Mouse (Mus musculus) hindbrain, embryonic 10.5 days (tissue): ENCODE data around the gene Icam2. TPM values are rescaled to one million over a fixed set of nuclear protein-coding genes. Genes with fewer than 3 reads are reported as not detected.
A peak's percentile ranks its signal among the peaks of the same experiment; 100 is the strongest.
"Not testable (repeated sequence)": the region's sequence is repeated elsewhere in the genome, so short reads cannot be mapped to it uniquely, and the experiment has no call there.

Experiments
- DNase-seq: peaks from one replicate; pipeline ENCODE4 v3.0.0-alpha.2; 2017; ENCODE audit warnings: low spot score
- H3K27ac ChIP-seq: fragments of 300-500 bp; sonication (generic); 2 replicates; pipeline ENCODE4 v1.5.1; 2016; ENCODE audit warnings: mild to moderate bottlenecking, moderate library complexity
- H3K27me3 ChIP-seq: fragments of 300-500 bp; sonication (generic); 2 replicates; pipeline ENCODE4 v1.6.1; 2016; ENCODE audit warnings: mild to moderate bottlenecking; ENCODE audit not compliant: poor library complexity, insufficient read depth, severe bottlenecking
- H3K36me3 ChIP-seq: fragments of 300-500 bp; sonication (generic); 2 replicates; pipeline ENCODE4 v1.6.1; 2016; ENCODE audit warnings: mild to moderate bottlenecking, moderate library complexity
- H3K4me1 ChIP-seq: fragments of 300-500 bp; sonication (generic); replicated peaks from 2 replicates; pipeline ENCODE4 v1.6.1; 2016; ENCODE audit warnings: mild to moderate bottlenecking
- H3K4me3 ChIP-seq: fragments of 300-500 bp; sonication (generic); 2 replicates; pipeline ENCODE4 v1.5.1; 2016; ENCODE audit warnings: mild to moderate bottlenecking, moderate library complexity
- H3K9me3 ChIP-seq: fragments of 300-500 bp; sonication (generic); 2 replicates; pipeline ENCODE4 v1.6.1; 2016; ENCODE audit warnings: mild to moderate bottlenecking, moderate library complexity
- WGBS: fragments of 180-500 bp; shearing (Covaris S2); methylation state at CpG from one replicate; pipeline ENCODE4 v1.1.7; 2016; 5-methylcytosine and 5-hydroxymethylcytosine counted together
- polyA plus RNA-seq: library from polyadenylated mRNA; unstranded; fragments of >200 nt; fragmentation: Nextera tagmentation; extraction: Ambion mirVana; gene quantifications from 2 replicates; pipeline ENCODE4 v1.2.1, GENCODE M21; 2016

Icam2 gene
- polyA plus RNA-seq, 1 experiment from 2014 or later: 17.2 TPM

GRCm38 (mm10) chr11:106412641-106413360 lies 24.9 kb upstream of the Icam2 start:
- Histone ChIP-seq H3K27ac (no peak overlapping the region), H3K36me3 (peaks cover 37% of the 10 kb centered on the region), H3K27me3 (no peaks in the 10 kb centered on the region), H3K9me3 (no peaks in the 10 kb centered on the region), H3K4me3 (no peak overlapping the region), H3K4me1 (no peaks in the 10 kb centered on the region)
- 91% methylated on average over 3 of the region's 3 CpGs for WGBS
- no peak for DNase-seq

GRCm38 (mm10) chr11:106411157-106411556 lies 23.3 kb upstream of the Icam2 start:
- DNase-seq: no peak
- Histone ChIP-seq H3K4me1 (no peaks in the 10 kb centered on the region), H3K27ac (no peak overlapping the region), H3K27me3 (no peaks in the 10 kb centered on the region), H3K9me3 (no peaks in the 10 kb centered on the region), H3K4me3 (no peak overlapping the region), H3K36me3 (peaks cover 52% of the 10 kb centered on the region)
- WGBS: 86% methylated on average over 2 of the region's 2 CpGs

- Histone ChIP-seq H3K27ac (no peak overlapping the region), H3K36me3 (peaks cover 59% of the 10 kb centered on the region), H3K27me3 (no peaks in the 10 kb centered on the region), H3K4me3 (no peak overlapping the region), H3K4me1 (no peaks in the 10 kb centered on the region), H3K9me3 (no peaks in the 10 kb centered on the region)
- WGBS: 89% methylated on average over 3 of the region's 3 CpGs
- DNase-seq: no peak
These were observed 22.6 kb upstream of the Icam2 start for GRCm38 (mm10) chr11:106410507-106410906.

GRCm38 (mm10) chr11:106410011-106410410 lies 22.1 kb upstream of the Icam2 start:
- Histone ChIP-seq H3K9me3 (no peaks in the 10 kb centered on the region), H3K27me3 (no peaks in the 10 kb centered on the region), H3K36me3 (peaks cover 63% of the 10 kb centered on the region), H3K4me1 (no peaks in the 10 kb centered on the region), H3K27ac (0 out of 2 replicates have a peak overlapping the region, but pooled peaks have one; percentile 2), H3K4me3 (no peak overlapping the region)
- DNase-seq: no peak
- 75% methylated on average over 4 of the region's 4 CpGs for WGBS

GRCm38 (mm10) chr11:106398481-106398880 lies 10.6 kb upstream of the Icam2 start:
- Histone ChIP-seq H3K4me3 (no peak overlapping the region), H3K9me3 (no peaks in the 10 kb centered on the region), H3K4me1 (no peaks in the 10 kb centered on the region), H3K27ac (no peak overlapping the region), H3K27me3 (no peaks in the 10 kb centered on the region), H3K36me3 (peaks cover 36% of the 10 kb centered on the region)
- WGBS: 93% methylated on average over 8 of the region's 8 CpGs
- no peak for DNase-seq

GRCm38 (mm10) chr11:106397656-106398055 lies 9.8 kb upstream of the Icam2 start:
- peaks cover 28% of the 10 kb centered on the region for H3K36me3 ChIP-seq
- WGBS: 80% methylated on average over 3 of the region's 3 CpGs
- no peak overlapping the region for H3K27ac ChIP-seq
- no peak for DNase-seq
- no peaks in the 10 kb centered on the region for H3K27me3 ChIP-seq
- H3K9me3 ChIP-seq: no peaks in the 10 kb centered on the region
- H3K4me3 ChIP-seq: no peak overlapping the region
- no peaks in the 10 kb centered on the region for H3K4me1 ChIP-seq

GRCm38 (mm10) chr11:106394055-106394454 lies 6.2 kb upstream of the Icam2 start:
- H3K27me3 ChIP-seq, H3K4me3 ChIP-seq, H3K9me3 ChIP-seq, H3K4me1 ChIP-seq, DNase-seq, H3K27ac ChIP-seq: not testable (repeated sequence)
- 85% methylated on average over 2 of the region's 2 CpGs for WGBS
- H3K36me3 ChIP-seq: peaks cover 12% of the 10 kb centered on the region

GRCm38 (mm10) chr11:106393331-106393616 lies 5.4 kb upstream of the Icam2 start:
- Histone ChIP-seq H3K36me3 (peaks cover 4% of the 10 kb centered on the region), H3K4me1 (peaks cover 7% of the 10 kb centered on the region; the same call in 1 of the 2 replicates)
- 69% methylated on average over 4 of the region's 4 CpGs for WGBS

GRCm38 (mm10) chr11:106392597-106393330 lies 4.9 kb upstream of the Icam2 start:
- Histone ChIP-seq H3K4me1 (peaks cover 7% of the 10 kb centered on the region; the same call in 1 of the 2 replicates), H3K36me3 (no peaks in the 10 kb centered on the region; the same call in 1 of the 2 replicates), H3K27ac (no peak overlapping the region), H3K9me3 (no peaks in the 10 kb centered on the region), H3K27me3 (no peaks in the 10 kb centered on the region), H3K4me3 (no peak overlapping the region)
- WGBS: 75% methylated on average over 7 of the region's 7 CpGs
- no peak for DNase-seq

More at GRCm38 (mm10) chr11:106393331-106393616, 5.4 kb upstream of the Icam2 start:
- Histone ChIP-seq H3K9me3 (no peaks in the 10 kb centered on the region), H3K27ac (no peak overlapping the region), H3K4me3 (no peak overlapping the region), H3K27me3 (no peaks in the 10 kb centered on the region)
- DNase-seq: no peak

GRCm38 (mm10) chr11:106391546-106392188 lies 3.8 kb upstream of the Icam2 start:
- H3K27ac ChIP-seq: no peak overlapping the region
- no peaks in the 10 kb centered on the region for H3K27me3 ChIP-seq
- H3K9me3 ChIP-seq: no peaks in the 10 kb centered on the region
- peak; percentile 76 for DNase-seq
- 32% methylated on average over 6 of the region's 6 CpGs for WGBS
- H3K4me3 ChIP-seq: no peak overlapping the region
- H3K4me1 ChIP-seq: peaks cover 7% of the 10 kb centered on the region; the same call in 1 of the 2 replicates
- no peaks in the 10 kb centered on the region; the same call in 1 of the 2 replicates for H3K36me3 ChIP-seq

GRCm38 (mm10) chr11:106390757-106391156 lies 2.9 kb upstream of the Icam2 start:
- H3K36me3 ChIP-seq: no peaks in the 10 kb centered on the region; the same call in 1 of the 2 replicates
- WGBS: 81% methylated on average over 3 of the region's 3 CpGs
- H3K4me1 ChIP-seq: peaks cover 7% of the 10 kb centered on the region; the same call in 1 of the 2 replicates

GRCm38 (mm10) chr11:106389611-106390010 lies 1.7 kb upstream of the Icam2 start:
- Histone ChIP-seq H3K36me3 (no peaks in the 10 kb centered on the region; the same call in 1 of the 2 replicates), H3K27me3 (no peaks in the 10 kb centered on the region), H3K9me3 (no peaks in the 10 kb centered on the region), H3K4me3 (no peak overlapping the region), H3K27ac (0 out of 2 replicates have a peak overlapping the region, but pooled peaks have one; percentile 24), H3K4me1 (peaks cover 7% of the 10 kb centered on the region; the same call in 1 of the 2 replicates)
- WGBS: 43% methylated on average over 3 of the region's 3 CpGs
- DNase-seq: no peak

More at GRCm38 (mm10) chr11:106390757-106391156, 2.9 kb upstream of the Icam2 start:
- Histone ChIP-seq H3K27me3 (no peaks in the 10 kb centered on the region), H3K27ac (no peak overlapping the region), H3K4me3 (no peak overlapping the region), H3K9me3 (no peaks in the 10 kb centered on the region)
- DNase-seq: no peak

GRCm38 (mm10) chr11:106387020-106387419 lies 855 bp downstream of the Icam2 start:
- Histone ChIP-seq H3K27ac (no peak overlapping the region), H3K4me1 (peaks cover 11% of the 10 kb centered on the region; the same call in 1 of the 2 replicates), H3K27me3 (no peaks in the 10 kb centered on the region), H3K4me3 (no peak overlapping the region), H3K36me3 (no peaks in the 10 kb centered on the region), H3K9me3 (no peaks in the 10 kb centered on the region)
- DNase-seq: no peak
- 86% methylated on average over 6 of the region's 6 CpGs for WGBS
